Comparison of ENCODE assay signal across 30 mouse cellular contexts in genomic region chr17:83542424-83542823, GRCm38 (mm10). TPM values are rescaled to one million over a fixed set of nuclear protein-coding genes. Genes with fewer than 3 reads are reported as not detected.
DNase-seq lines count a peak whose midpoint lies in the region; ATAC-seq and TF ChIP-seq lines count a peak whose summit lies in the region.
"Had no signal": no experiment of that assay in that cellular context is flagged by ENCODE, and none has a peak within 500 bp of the region (broad histone marks: within the 10 kb centered on the region; RNA-seq: fewer than 3 reads in every experiment).

No protein-coding gene starts in this region.

- peak; percentile 32 to 42 for DNase-seq in left cerebral cortex, postnatal 36 days (ENCODE audit: low spot score in 2 of 2)
- DNase-seq in left cerebral cortex, adult 2 months (ENCODE audit: extremely low spot score in 1 of 2, low spot score in 2 of 2): no peak
- DNase-seq in NIH3T3 (ENCODE audit: low read depth): peak; percentile 79
- peak; percentile 34 for DNase-seq in telencephalon, adult 2 months (ENCODE audit: low read depth, low spot score)
- no peak for DNase-seq in thymus, postnatal 36 days
- DNase-seq: adrenal gland, adult 2 months; adrenal gland, postnatal 14 days; cerebellum, adult 11-12 months; cerebellum, adult 8-10 months; cerebellum, postnatal 10 days; cerebellum, postnatal 36 days; embryo, embryonic 11 days; forebrain, postnatal 0 days; gastrocnemius, postnatal 10 days; gastrocnemius, postnatal 36 days; heart, adult 2 months; heart, postnatal 14 days; heart, postnatal 4 days had no signal

- no peak for TF ChIP-seq CTCF in left cerebral cortex, adult 2 months (IDR thresholded peaks at IDR 0.05)
- no peak for TF ChIP-seq CTCF in embryonic fibroblast, embryonic 13.5 days (IDR thresholded peaks at IDR 0.05; ENCODE audit: borderline replicate concordance, insufficient read depth, low read length)

- H3K27ac ChIP-seq in left cerebral cortex, adult 2 months: no peak overlapping the region
- H3K27ac ChIP-seq in embryonic fibroblast, embryonic 13.5 days (ENCODE audit: insufficient read depth, low read length): peak overlapping the region; percentile 28
- H3K27ac ChIP-seq: embryonic facial prominence, embryonic 12.5 days; embryonic facial prominence, embryonic 15.5 days; heart, adult 2 months; heart, embryonic 10.5 days; heart, embryonic 13.5 days; hindbrain, embryonic 14.5 days; hindbrain, postnatal 0 days had no signal

- no peak for ATAC-seq in erythroid progenitor cell, adult 5-6 weeks (replicated peaks; ENCODE audit: low FRiP score, poor library complexity, severe bottlenecking)
- ATAC-seq: forebrain, embryonic 14.5 days; forebrain, postnatal 0 days; hindbrain, postnatal 0 days; inflammation-experienced regulatory T-cells, adult 6 months; intestine, embryonic 16.5 days had no signal

- TF ChIP-seq POLR2A in embryonic fibroblast, embryonic 13.5 days (IDR thresholded peaks at IDR 0.05; ENCODE audit: low read depth, low read length): no peak

- H3K4me1 ChIP-seq in embryonic fibroblast, embryonic 13.5 days (ENCODE audit: control insufficient read depth, insufficient read depth, low read length): peaks cover 8% of the 10 kb centered on the region; the same call in 1 of the 2 replicates

- no peak overlapping the region for H3K4me3 ChIP-seq in left cerebral cortex, adult 2 months
- H3K4me3 ChIP-seq in embryonic fibroblast, embryonic 13.5 days (ENCODE audit: insufficient read depth, low read length): no peak overlapping the region
- H3K4me3 ChIP-seq: embryonic facial prominence, embryonic 12.5 days; embryonic facial prominence, embryonic 15.5 days; erythroblast, embryonic 14.5 days; heart, adult 2 months; heart, embryonic 10.5 days; heart, embryonic 13.5 days had no signal

- intact Hi-C loops in left cerebral cortex, postnatal 36 days (cut with DNase I): no loop called here
- intact Hi-C loops in left cerebral cortex, adult 2 months (cut with DNase I): no loop called here

RNA-seq across cellular contexts. Expression of gene Cox7a2l, which starts 25.3 kb away (rescaled TPM):
- 100 to 1,000 TPM; 159 to 190 TPM for total RNA-seq in left cerebral cortex, postnatal 36 days (2021)
- 100 to 1,000 TPM; 165 to 169 TPM for total RNA-seq in left cerebral cortex, adult 2 months (2021)
- 284 and 297 TPM in 2 replicates for polyA plus RNA-seq in embryonic fibroblast, embryonic 13.5 days (2011; ENCODE audit: insufficient read length, low read depth, missing spikeins)
- total RNA-seq in erythroid progenitor cell, adult 5-6 weeks (2015; ENCODE audit: low replicate concordance): 75.3 and 83.0 TPM in 2 replicates
- 38.7 and 77.8 TPM in 2 replicates for total RNA-seq in erythroid progenitor cell, adult 5-6 weeks (2017; ENCODE audit: low replicate concordance)

Comparison
In these comparisons a context has a peak if more than half of its experiments do, and no peak if none do; other contexts are left out.
1. DNase-seq: peak in left cerebral cortex, postnatal 36 days (2 of 2), NIH3T3 (single experiment) and telencephalon, adult 2 months (single experiment); none in left cerebral cortex, adult 2 months (0 of 2) and thymus, postnatal 36 days (0 of 2).